Mouse (Mus musculus): ENCODE measurements around the gene Kdsr. TPM values are rescaled to one million over a fixed set of nuclear protein-coding genes. Genes with fewer than 3 reads are reported as not detected.

The Kdsr gene
- polyA plus RNA-seq, 1 experiment from 2014 or later, result 9.0 TPM

GRCm38 (mm10) chr1:106712330-106712729 lies 47.2 kb downstream of the Kdsr start:
- Histone ChIP-seq H3K4me1 (replicated peaks) (peaks cover 31% of the 10 kb centered on the region), H3K9me3 (replicated peaks) (no peaks in the 10 kb centered on the region), H3K4me3 (peak overlapping the region; percentile 83), H3K36me3 (no peaks in the 10 kb centered on the region), H3K4me2 (peak overlapping the region; percentile 100), H3K9ac (peak overlapping the region; percentile 79), H3K27ac (ENCODE audit: poor library complexity, severe bottlenecking) (no peak overlapping the region), H3K27me3 (replicated peaks) (no peaks in the 10 kb centered on the region)
- no peak for ATAC-seq (ENCODE audit: insufficient number of reproducible peaks, low FRiP score)
- WGBS, result 7% methylated on average over 22 of the region's 22 CpGs

- Histone ChIP-seq H3K4me3 (peak overlapping the region; percentile 83), H3K4me1 (replicated peaks) (peaks cover 31% of the 10 kb centered on the region), H3K9me3 (replicated peaks) (no peaks in the 10 kb centered on the region), H3K27me3 (replicated peaks) (no peaks in the 10 kb centered on the region), H3K9ac (peak overlapping the region; percentile 79), H3K4me2 (peak overlapping the region; percentile 100), H3K36me3 (no peaks in the 10 kb centered on the region), H3K27ac (ENCODE audit: poor library complexity, severe bottlenecking) (no peak overlapping the region)
- ATAC-seq (ENCODE audit: insufficient number of reproducible peaks, low FRiP score), result no peak
- WGBS, result 58% methylated on average over 12 of the region's 12 CpGs
These were observed 48.0 kb downstream of the Kdsr start for GRCm38 (mm10) chr1:106711356-106712125.

GRCm38 (mm10) chr1:106710202-106710601 lies 49.3 kb downstream of the Kdsr start:
- Histone ChIP-seq H3K36me3 (no peaks in the 10 kb centered on the region), H3K9ac (no peak overlapping the region), H3K27ac (ENCODE audit: poor library complexity, severe bottlenecking) (no peak overlapping the region), H3K4me3 (no peak overlapping the region), H3K9me3 (replicated peaks) (no peaks in the 10 kb centered on the region), H3K4me1 (replicated peaks) (peaks cover 31% of the 10 kb centered on the region), H3K4me2 (no peak overlapping the region), H3K27me3 (replicated peaks) (no peaks in the 10 kb centered on the region)
- WGBS, result 61% methylated on average over 7 of the region's 7 CpGs
- no peak for ATAC-seq (ENCODE audit: insufficient number of reproducible peaks, low FRiP score)

DNA sequence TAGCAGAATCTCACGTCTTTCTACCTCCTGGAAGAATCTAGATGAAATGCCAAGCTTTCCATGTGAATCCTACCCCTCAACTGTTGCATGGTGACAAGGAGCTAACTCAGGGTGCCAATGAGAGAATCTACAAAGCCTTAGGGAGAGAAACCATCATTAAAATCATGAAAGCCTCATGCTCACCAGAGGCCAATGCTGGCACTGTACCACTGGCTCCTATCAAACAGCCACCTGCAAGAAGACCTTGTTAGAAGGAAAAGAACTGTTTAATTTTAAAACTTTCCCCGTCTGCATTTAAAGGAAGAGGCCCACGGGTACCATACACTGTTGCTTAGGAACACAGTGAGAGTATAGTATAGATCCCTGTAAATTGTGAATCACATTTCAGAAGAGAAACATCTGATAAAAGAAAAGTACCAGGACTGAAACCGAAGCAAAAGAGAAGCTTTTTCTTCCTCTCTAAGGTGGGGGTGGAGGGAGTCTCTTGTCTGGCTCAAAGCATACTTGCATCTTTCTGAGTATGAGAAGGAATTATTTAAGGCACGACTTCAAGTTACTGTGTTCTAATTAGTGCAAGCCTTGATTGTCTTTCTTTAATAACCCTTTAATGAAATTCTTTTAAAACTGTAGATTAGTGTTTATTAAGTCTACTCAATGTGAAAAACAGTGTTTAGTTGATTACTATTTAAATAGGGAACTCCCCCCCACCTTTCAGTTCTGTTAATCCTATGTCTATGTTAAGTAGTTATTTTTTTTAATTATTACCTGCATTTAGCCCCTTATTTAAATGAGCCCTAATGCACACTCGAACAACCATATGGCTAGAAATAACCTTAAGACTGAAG lies 52.3 kb downstream of the Kdsr start:
- H3K9ac ChIP-seq, result no peak overlapping the region
- no peaks in the 10 kb centered on the region for H3K9me3 ChIP-seq (replicated peaks)
- H3K27me3 ChIP-seq (replicated peaks), result no peaks in the 10 kb centered on the region
- WGBS, result 73% methylated on average over 6 of the region's 6 CpGs
- no peaks in the 10 kb centered on the region for H3K36me3 ChIP-seq
- peaks cover 31% of the 10 kb centered on the region for H3K4me1 ChIP-seq (replicated peaks)
- no peak overlapping the region for H3K4me2 ChIP-seq
- H3K4me3 ChIP-seq, result no peak overlapping the region
- no peak overlapping the region for H3K27ac ChIP-seq (ENCODE audit: poor library complexity, severe bottlenecking)
- no peak for ATAC-seq (ENCODE audit: insufficient number of reproducible peaks, low FRiP score)

GRCm38 (mm10) chr1:106703183-106703582 lies 56.3 kb downstream of the Kdsr start:
- Histone ChIP-seq H3K36me3 (no peaks in the 10 kb centered on the region), H3K4me1 (replicated peaks) (peaks cover 24% of the 10 kb centered on the region), H3K27ac (ENCODE audit: poor library complexity, severe bottlenecking) (0 out of 2 replicates have a peak overlapping the region, but pooled peaks have one; percentile 0), H3K27me3 (replicated peaks) (no peaks in the 10 kb centered on the region), H3K9me3 (replicated peaks) (no peaks in the 10 kb centered on the region), H3K4me2 (no peak overlapping the region), H3K4me3 (no peak overlapping the region), H3K9ac (no peak overlapping the region)
- ATAC-seq (ENCODE audit: insufficient number of reproducible peaks, low FRiP score), result no peak
- 49% methylated on average over 3 of the region's 3 CpGs for WGBS

GRCm38 (mm10) chr1:106702471-106703175 lies 56.9 kb downstream of the Kdsr start:
- no peak overlapping the region for H3K4me2 ChIP-seq
- H3K27me3 ChIP-seq (replicated peaks), result no peaks in the 10 kb centered on the region
- no peak overlapping the region for H3K4me3 ChIP-seq
- 41% methylated on average over 4 of the region's 4 CpGs for WGBS
- no peaks in the 10 kb centered on the region for H3K9me3 ChIP-seq (replicated peaks)
- 0 out of 2 replicates have a peak overlapping the region, but pooled peaks have one; percentile 0 for H3K27ac ChIP-seq (ENCODE audit: poor library complexity, severe bottlenecking)
- no peaks in the 10 kb centered on the region for H3K36me3 ChIP-seq
- H3K4me1 ChIP-seq (replicated peaks), result peaks cover 27% of the 10 kb centered on the region
- no peak overlapping the region for H3K9ac ChIP-seq
- no peak for ATAC-seq (ENCODE audit: insufficient number of reproducible peaks, low FRiP score)

GRCm38 (mm10) chr1:106700520-106701114 lies 58.9 kb downstream of the Kdsr start:
- H3K27me3 ChIP-seq (replicated peaks), result no peaks in the 10 kb centered on the region
- peaks cover 31% of the 10 kb centered on the region for H3K4me1 ChIP-seq (replicated peaks)
- H3K4me3 ChIP-seq, result no peak overlapping the region
- 89% methylated on average over 9 of the region's 9 CpGs for WGBS
- no peak overlapping the region for H3K27ac ChIP-seq (ENCODE audit: poor library complexity, severe bottlenecking)
- no peak overlapping the region for H3K9ac ChIP-seq
- no peak for ATAC-seq (ENCODE audit: insufficient number of reproducible peaks, low FRiP score)
- H3K36me3 ChIP-seq, result no peaks in the 10 kb centered on the region
- H3K9me3 ChIP-seq (replicated peaks), result no peaks in the 10 kb centered on the region
- H3K4me2 ChIP-seq, result no peak overlapping the region

GRCm38 (mm10) chr1:106696472-106696871 lies 63.1 kb downstream of the Kdsr start:
- no peak overlapping the region for H3K4me2 ChIP-seq
- 84% methylated on average over 5 of the region's 5 CpGs for WGBS
- no peak overlapping the region for H3K27ac ChIP-seq (ENCODE audit: poor library complexity, severe bottlenecking)
- H3K27me3 ChIP-seq (replicated peaks), result no peaks in the 10 kb centered on the region
- no peak overlapping the region for H3K4me3 ChIP-seq
- H3K9ac ChIP-seq, result no peak overlapping the region
- H3K9me3 ChIP-seq (replicated peaks), result no peaks in the 10 kb centered on the region
- H3K4me1 ChIP-seq (replicated peaks), result peaks cover 33% of the 10 kb centered on the region
- ATAC-seq (ENCODE audit: insufficient number of reproducible peaks, low FRiP score), result no peak
- no peaks in the 10 kb centered on the region for H3K36me3 ChIP-seq

DNA sequence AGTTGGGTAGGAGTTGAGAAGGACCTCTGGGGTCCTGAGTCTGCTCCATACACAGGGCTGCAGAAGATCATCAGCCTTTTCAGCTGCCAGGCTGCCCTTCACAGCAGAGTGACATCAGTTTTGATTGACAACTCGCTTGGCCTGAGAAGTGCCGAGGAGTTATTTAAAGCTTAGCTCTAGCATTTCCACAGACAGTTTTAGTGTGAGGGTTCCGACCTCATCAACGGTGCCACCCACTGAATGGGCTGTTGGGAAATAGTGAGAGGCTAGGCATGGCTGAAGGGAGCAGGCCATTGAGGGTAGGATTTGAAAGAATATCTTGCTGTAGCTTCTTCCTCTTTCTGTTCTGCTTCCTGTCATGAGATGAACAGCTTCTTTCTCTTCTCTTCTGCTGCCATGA lies 63.9 kb downstream of the Kdsr start:
- Histone ChIP-seq H3K4me3 (no peak overlapping the region), H3K9ac (no peak overlapping the region), H3K4me1 (replicated peaks) (peaks cover 29% of the 10 kb centered on the region), H3K27me3 (replicated peaks) (no peaks in the 10 kb centered on the region), H3K9me3 (replicated peaks) (no peaks in the 10 kb centered on the region), H3K36me3 (no peaks in the 10 kb centered on the region), H3K4me2 (no peak overlapping the region), H3K27ac (ENCODE audit: poor library complexity, severe bottlenecking) (peak overlapping the region; percentile 55)
- 41% methylated on average over 4 of the region's 4 CpGs for WGBS
- ATAC-seq (ENCODE audit: insufficient number of reproducible peaks, low FRiP score), result no peak

- H3K4me1 ChIP-seq (replicated peaks), result peaks cover 26% of the 10 kb centered on the region
- H3K9me3 ChIP-seq (replicated peaks), result no peaks in the 10 kb centered on the region
- no peak overlapping the region for H3K27ac ChIP-seq (ENCODE audit: poor library complexity, severe bottlenecking)
- H3K36me3 ChIP-seq, result no peaks in the 10 kb centered on the region
- no peak for ATAC-seq (ENCODE audit: insufficient number of reproducible peaks, low FRiP score)
- H3K9ac ChIP-seq, result no peak overlapping the region
- H3K4me3 ChIP-seq, result no peak overlapping the region
- H3K4me2 ChIP-seq, result no peak overlapping the region
- WGBS, result 63% methylated on average over 6 of the region's 6 CpGs
- H3K27me3 ChIP-seq (replicated peaks), result no peaks in the 10 kb centered on the region
These were observed 65.2 kb downstream of the Kdsr start for GRCm38 (mm10) chr1:106694316-106694715.

DNA sequence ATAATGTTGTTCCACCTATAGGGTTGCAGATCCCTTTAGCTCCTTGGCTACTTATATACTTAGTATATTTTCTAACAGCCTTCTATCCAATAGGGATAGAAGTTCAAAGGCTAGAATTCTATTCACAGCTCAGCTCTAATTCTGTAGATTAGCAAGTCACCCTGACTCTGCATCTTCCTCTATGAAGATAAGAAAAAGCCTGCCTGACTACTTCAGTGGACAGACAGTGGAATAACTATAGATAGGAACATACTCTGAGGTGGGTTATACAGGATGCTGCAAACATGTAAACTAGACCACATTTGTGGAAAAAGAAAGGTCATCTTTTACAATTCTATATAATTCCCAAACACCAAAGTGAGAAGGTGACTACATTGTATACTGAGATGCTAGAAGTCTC lies 66.9 kb downstream of the Kdsr start:
- no peak overlapping the region for H3K4me3 ChIP-seq
- H3K4me2 ChIP-seq, result no peak overlapping the region
- ATAC-seq (ENCODE audit: insufficient number of reproducible peaks, low FRiP score), result no peak
- no peak overlapping the region for H3K9ac ChIP-seq
- H3K4me1 ChIP-seq (replicated peaks), result peaks cover 29% of the 10 kb centered on the region
- no peaks in the 10 kb centered on the region for H3K9me3 ChIP-seq (replicated peaks)
- H3K27ac ChIP-seq (ENCODE audit: poor library complexity, severe bottlenecking), result no peak overlapping the region
- H3K27me3 ChIP-seq (replicated peaks), result no peaks in the 10 kb centered on the region
- no peaks in the 10 kb centered on the region for H3K36me3 ChIP-seq

Data from heart, embryonic 12.5 days (tissue).